Comparison of ENCODE assay signal across 8 mouse cellular contexts in the genomic region with DNA sequence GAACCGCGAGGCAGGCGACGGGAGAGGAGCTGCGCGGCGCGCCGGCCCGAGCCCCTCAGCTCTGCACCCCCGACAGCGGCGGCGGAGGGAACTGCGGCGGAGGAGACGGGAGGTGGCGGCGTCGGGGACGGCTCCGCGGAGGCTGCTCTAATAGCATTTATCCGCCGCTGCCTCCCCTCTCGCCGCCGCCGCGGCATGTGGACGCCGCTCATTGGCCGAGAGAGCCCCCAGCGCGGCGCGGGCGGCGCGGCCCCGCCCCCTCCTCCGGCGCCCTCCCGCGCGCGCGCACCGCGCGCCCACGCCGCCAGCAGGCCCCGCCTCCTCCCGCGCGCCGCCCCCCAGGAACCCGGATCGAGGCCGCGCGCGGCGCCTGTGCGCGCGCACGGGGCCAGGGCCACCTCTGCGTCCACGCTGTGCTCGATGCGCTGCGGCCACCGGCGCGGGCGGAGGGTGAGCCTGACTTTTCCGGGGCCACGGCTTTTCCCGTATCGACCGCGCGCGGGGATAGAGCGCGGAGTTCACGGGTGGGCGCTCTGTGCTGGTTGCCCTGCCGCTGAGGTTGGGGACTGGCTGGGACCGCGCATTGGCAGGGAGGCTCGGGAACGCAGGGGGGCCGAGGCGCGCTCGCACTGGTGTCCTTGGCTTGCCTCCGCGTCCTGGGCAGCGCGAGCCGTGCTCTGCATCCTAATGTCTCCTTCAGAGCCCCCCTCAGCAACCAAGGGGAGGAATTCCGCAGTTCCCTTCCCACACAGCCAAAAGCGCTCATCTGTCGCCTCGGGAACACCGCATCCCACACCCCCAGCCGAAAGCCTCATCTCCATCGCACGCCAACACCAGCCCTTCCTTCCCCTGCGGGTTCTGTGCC. TPM values are rescaled to one million over a fixed set of nuclear protein-coding genes. Genes with fewer than 3 reads are reported as not detected.
DNase-seq lines count a peak whose midpoint lies in the region; ATAC-seq and TF ChIP-seq lines count a peak whose summit lies in the region.

Gene Atp2a2 (minus strand): TSS at position 149 of the 865 bp plus-strand sequence.

- H3K27me3 ChIP-seq in heart, embryonic 12.5 days (replicated peaks), result no peaks in the 10 kb centered on the region
- H3K27me3 ChIP-seq in kidney, postnatal 0 days (ENCODE audit: insufficient read depth, low read length), result no peaks in the 10 kb centered on the region
- no peaks in the 10 kb centered on the region for H3K27me3 ChIP-seq in liver, embryonic 11.5 days (replicated peaks; ENCODE audit: control insufficient read depth, insufficient read depth, low read length)
- no peaks in the 10 kb centered on the region for H3K27me3 ChIP-seq in stomach, embryonic 14.5 days (ENCODE audit: control insufficient read depth, insufficient read depth, low read length)

- peak; percentile 91 for ATAC-seq in erythroblast, adult 5-6 weeks (replicated peaks; ENCODE audit: low FRiP score, poor library complexity, severe bottlenecking)
- ATAC-seq in heart, embryonic 12.5 days (ENCODE audit: insufficient number of reproducible peaks, low FRiP score), result peak; percentile 93
- ATAC-seq in kidney, postnatal 0 days (replicated peaks; ENCODE audit: low FRiP score, low read depth), result peak; percentile 92
- ATAC-seq in liver, embryonic 11.5 days (replicated peaks; ENCODE audit: low FRiP score), result peak; percentile 91
- ATAC-seq in stomach, embryonic 14.5 days (ENCODE audit: insufficient number of reproducible peaks, insufficient read depth, low FRiP score, low read depth), result peak; percentile 92

- peak within 1 kb of the TSS; percentile 99 for H3K27ac ChIP-seq in heart, embryonic 12.5 days (ENCODE audit: poor library complexity, severe bottlenecking)
- H3K27ac ChIP-seq in kidney, postnatal 0 days, result peak within 1 kb of the TSS; percentile 100
- H3K27ac ChIP-seq in liver, embryonic 11.5 days (ENCODE audit: low read depth, low read length), result peak within 1 kb of the TSS; percentile 99
- H3K27ac ChIP-seq in stomach, embryonic 14.5 days (ENCODE audit: low read length), result peak within 1 kb of the TSS; percentile 99

- H3K36me3 ChIP-seq in heart, embryonic 12.5 days, result peaks cover 10% of the 10 kb centered on the region
- no peaks in the 10 kb centered on the region for H3K36me3 ChIP-seq in kidney, postnatal 0 days (ENCODE audit: insufficient read depth, low read length)
- peaks cover 9% of the 10 kb centered on the region; the same call in 1 of the 2 replicates for H3K36me3 ChIP-seq in liver, embryonic 11.5 days (ENCODE audit: control insufficient read depth, insufficient read depth, low read length)
- peaks cover 13% of the 10 kb centered on the region for H3K36me3 ChIP-seq in stomach, embryonic 14.5 days (ENCODE audit: control insufficient read depth, insufficient read depth, low read length)

- peak within 1 kb of the TSS; percentile 96 for H3K4me3 ChIP-seq in heart, embryonic 12.5 days
- H3K4me3 ChIP-seq in kidney, postnatal 0 days (replicated peaks; ENCODE audit: low read depth, low read length), result peak within 1 kb of the TSS; percentile 97
- peak within 1 kb of the TSS; percentile 81 for H3K4me3 ChIP-seq in liver, embryonic 11.5 days (ENCODE audit: low read depth, low read length)
- H3K4me3 ChIP-seq in stomach, embryonic 14.5 days (ENCODE audit: low read depth, low read length), result peak within 1 kb of the TSS; percentile 97

- peaks cover 4% of the 10 kb centered on the region for H3K9me3 ChIP-seq in heart, embryonic 12.5 days (replicated peaks)
- H3K9me3 ChIP-seq in kidney, postnatal 0 days (replicated peaks; ENCODE audit: low read length), result no peaks in the 10 kb centered on the region
- no peaks in the 10 kb centered on the region; the same call in 1 of the 2 replicates for H3K9me3 ChIP-seq in liver, embryonic 11.5 days (ENCODE audit: control insufficient read depth, low read length)
- H3K9me3 ChIP-seq in stomach, embryonic 14.5 days (ENCODE audit: control insufficient read depth, low read depth, low read length), result no peaks in the 10 kb centered on the region

- peak within 1 kb of the TSS; percentile 87 for H3K4me2 ChIP-seq in heart, embryonic 12.5 days
- H3K4me2 ChIP-seq in kidney, postnatal 0 days (ENCODE audit: low read length), result peak within 1 kb of the TSS; percentile 84
- H3K4me2 ChIP-seq in liver, embryonic 11.5 days, result peak within 1 kb of the TSS; percentile 96
- peak within 1 kb of the TSS; percentile 76 for H3K4me2 ChIP-seq in stomach, embryonic 14.5 days (replicated peaks; ENCODE audit: low read depth, low read length)

- peak within 1 kb of the TSS; percentile 99 for H3K9ac ChIP-seq in heart, embryonic 12.5 days
- H3K9ac ChIP-seq in kidney, postnatal 0 days (ENCODE audit: low read depth, low read length), result peak within 1 kb of the TSS; percentile 99
- peak within 1 kb of the TSS; percentile 99 for H3K9ac ChIP-seq in liver, embryonic 11.5 days (ENCODE audit: low read depth, low read length)
- peak within 1 kb of the TSS; percentile 99 for H3K9ac ChIP-seq in stomach, embryonic 14.5 days (replicated peaks; ENCODE audit: low read depth, low read length)

- TF ChIP-seq CTCF in kidney, postnatal 0 days (IDR thresholded peaks at IDR 0.05; ENCODE audit: low read depth), result peak; percentile 14; the same call in 1 of the 2 replicates

- WGBS in heart, embryonic 12.5 days, result 1% methylated on average over 101 of the region's 113 CpGs
- under 1% methylated on average over 79 of the region's 113 CpGs for WGBS in kidney, postnatal 0 days
- under 1% methylated on average over 83 of the region's 113 CpGs for WGBS in liver, embryonic 11.5 days
- under 1% methylated on average over 83 of the region's 113 CpGs for WGBS in stomach, embryonic 14.5 days

- H3K4me1 ChIP-seq in heart, embryonic 12.5 days (replicated peaks), result peaks cover 24% of the 10 kb centered on the region
- H3K4me1 ChIP-seq in kidney, postnatal 0 days (replicated peaks; ENCODE audit: insufficient read depth, low read length), result 0 out of 2 replicates have a peak, but pooled peaks cover 9% of the 10 kb centered on the region
- H3K4me1 ChIP-seq in liver, embryonic 11.5 days (replicated peaks; ENCODE audit: control insufficient read depth, insufficient read depth, low read length), result peaks cover 23% of the 10 kb centered on the region
- H3K4me1 ChIP-seq in stomach, embryonic 14.5 days (ENCODE audit: control insufficient read depth, insufficient read depth, low read length), result peaks cover 30% of the 10 kb centered on the region

- DNase-seq in B cell, adult 2 months, result peak; percentile 91 to 95
- DNase-seq in brain, adult 2 months (ENCODE audit: low read depth, low spot score), result peak; percentile 96
- peak; percentile 96 for DNase-seq in kidney, postnatal 0 days (ENCODE audit: low spot score)
- DNase-seq in liver, embryonic 11.5 days (ENCODE audit: low spot score), result peak; percentile 92
- peak; percentile 93 for DNase-seq in naive thymus-derived CD4-positive, alpha-beta T cell, adult 2 months (ENCODE audit: low read depth)

RNA-seq across cellular contexts. Expression of gene Atp2a2, which starts in this region (rescaled TPM):
- 20.2 and 37.4 TPM in 2 replicates for total RNA-seq in erythroblast, adult 5-6 weeks (2015; ENCODE audit: low replicate concordance)
- 38.8 and 71.8 TPM in 2 replicates for total RNA-seq in erythroblast, adult 5-6 weeks (2017; ENCODE audit: low replicate concordance)
- polyA plus RNA-seq in heart, embryonic 12.5 days (2016; fragmentation: Nextera tagmentation; extraction: Ambion mirVana), result 414 and 424 TPM in 2 replicates
- 37.8 and 38.5 TPM in 2 replicates for polyA plus RNA-seq in kidney, postnatal 0 days (2015; fragmentation: Nextera tagmentation; extraction: Ambion mirVana)
- 45.2 and 46.8 TPM in 2 replicates for polyA plus RNA-seq in liver, embryonic 11.5 days (2014; fragmentation: Nextera tagmentation; extraction: Ambion mirVana)
- polyA plus RNA-seq in stomach, embryonic 14.5 days (2014; fragmentation: Nextera tagmentation; extraction: Ambion mirVana), result 36.7 and 40.0 TPM in 2 replicates

Comparison
In these comparisons a context has a peak if more than half of its experiments do, and no peak if none do; other contexts are left out.
1. Peak in every context shown above with its lines: DNase-seq, ATAC-seq, H3K4me3 ChIP-seq and H3K27ac ChIP-seq.